Mouse (Mus musculus) CH12.LX (cell line): ENCODE data around the gene Ttc7b.

ENCODE experiments used
- BHLHE40 ChIP-seq: IDR thresholded peaks from 2 replicates; pipeline ENCODE4 v1.6.1; 2011; ENCODE audit warnings: mild to moderate bottlenecking, low read depth, low read length, improper control_type of control experiment
- CHD1 ChIP-seq: IDR thresholded peaks from 2 replicates; pipeline ENCODE4 v1.6.1; 2012; ENCODE audit warnings: low read depth, low read length, improper control_type of control experiment, inconsistent platforms
- CTCF ChIP-seq, 2 experiments: IDR thresholded peaks in 1 of 2; conservative IDR thresholded peaks in 1 of 2; 2 replicates each; pipeline ENCODE4 v1.5.1; 2011 to 2012; ENCODE audit warnings: low read depth in 2 of 2, low read length in 2 of 2, improper control_type of control experiment in 1 of 2, inconsistent platforms in 1 of 2, mild to moderate bottlenecking in 1 of 2, moderate library complexity in 1 of 2
- EP300 ChIP-seq: IDR thresholded peaks from 2 replicates; pipeline ENCODE4 v1.6.1; 2011; ENCODE audit warnings: low read length, improper control_type of control experiment
- ETS1 ChIP-seq: conservative IDR thresholded peaks from 2 replicates; pipeline ENCODE4 v1.6.1; 2012; ENCODE audit warnings: low read depth, mild to moderate bottlenecking, inconsistent platforms, low read length, improper control_type of control experiment, moderate library complexity
- MEF2A ChIP-seq: IDR thresholded peaks from 2 replicates; pipeline ENCODE4 v1.6.1; 2014; ENCODE audit warnings: low read depth, mild to moderate bottlenecking, inconsistent platforms, low read length, improper control_type of control experiment, borderline replicate concordance
- PAX5 ChIP-seq: IDR thresholded peaks from 2 replicates; pipeline ENCODE4 v1.6.1; 2012; ENCODE audit warnings: low read length, inconsistent platforms, mixed read lengths
- POLR2A ChIP-seq: IDR thresholded peaks from 2 replicates; pipeline ENCODE4 v1.6.1; 2011; ENCODE audit warnings: low read depth, mild to moderate bottlenecking, improper control_type of control experiment, low read length
- SIN3A ChIP-seq: IDR thresholded peaks from 2 replicates; pipeline ENCODE4 v1.6.1; 2012; ENCODE audit warnings: low read length, improper control_type of control experiment, inconsistent platforms
- USF1 ChIP-seq: IDR thresholded peaks from 2 replicates; pipeline ENCODE4 v1.6.1; 2014; ENCODE audit warnings: low read depth, mild to moderate bottlenecking, inconsistent platforms, low read length, improper control_type of control experiment
- ZC3H11A ChIP-seq: IDR thresholded peaks from 2 replicates; pipeline ENCODE4 v1.6.1; 2012; ENCODE audit warnings: low read depth, mild to moderate bottlenecking, inconsistent platforms, low read length, improper control_type of control experiment

- no peak for TF ChIP-seq SIN3A
- no peak for TF ChIP-seq CTCF (conservative IDR thresholded peaks at IDR 0.05 in 1 of 2, IDR thresholded peaks at IDR 0.05 in 1 of 2; ENCODE audit: low read depth in 2 of 2, low read length in 2 of 2)
- TF ChIP-seq EP300: no peak
- no peak for TF ChIP-seq ETS1
- TF ChIP-seq CHD1: no peak
- no peak for TF ChIP-seq POLR2A
- TF ChIP-seq USF1: no peak
- TF ChIP-seq BHLHE40: no peak
- no peak for TF ChIP-seq PAX5
- no peak for TF ChIP-seq ZC3H11A
- no peak for TF ChIP-seq MEF2A
Observed at GRCm38 (mm10) chr12:100438509-100438908, 82.1 kb downstream of the Ttc7b start.
